Mouse (Mus musculus): ENCODE measurements around the gene Dnm3.

DNA sequence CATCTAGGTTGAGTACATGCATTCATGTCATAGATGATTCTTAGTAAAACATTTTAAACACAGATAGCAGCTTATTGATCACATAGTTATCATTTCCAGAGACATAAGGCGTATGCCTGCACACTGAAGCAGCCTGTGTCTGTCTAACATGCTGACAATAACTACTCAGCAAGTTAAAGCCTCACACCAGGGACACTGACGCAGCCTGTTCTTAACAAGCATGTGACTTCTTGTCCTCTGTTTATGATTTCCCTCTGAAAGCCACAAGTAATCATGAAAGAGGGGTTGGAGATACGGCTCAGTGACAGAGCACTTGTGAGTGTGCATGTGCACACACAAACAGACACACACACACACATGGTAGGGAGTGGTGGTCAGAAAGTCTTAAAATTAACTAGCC lies 294.4 kb downstream of the Dnm3 start:
- TF ChIP-seq CTCF (IDR thresholded peaks at IDR 0.05; ENCODE audit: insufficient read depth, low read length) (no peak), POLR2A (IDR thresholded peaks at IDR 0.05; ENCODE audit: borderline replicate concordance, extremely low read depth, low read depth, low read length) (no peak)

All from lung, adult 2 months (tissue).